Mouse (Mus musculus) bone marrow macrophage, adult 2 months (primary cell): ENCODE measurements at regions not wholly inside any gene's neighbourhood (a gene's known extent, or its start where the extent isn't known, plus 50 kb on each side); places are given as distances from the start of the nearest gene placed in this dataset.

Experiments
- H3K27ac ChIP-seq: 2 replicates; pipeline ENCODE4 v1.5.1; 2012; ENCODE audit warnings: low read depth, low read length; ENCODE audit not compliant: insufficient read depth
- H3K4me1 ChIP-seq: 2 replicates; pipeline ENCODE4 v1.6.1; 2012; ENCODE audit warnings: low read length; ENCODE audit not compliant: control insufficient read depth, insufficient read depth
- H3K4me3 ChIP-seq: 2 replicates; pipeline ENCODE4 v1.5.1; 2012; ENCODE audit warnings: mild to moderate bottlenecking, low read length, moderate library complexity; ENCODE audit not compliant: insufficient read depth
- CTCF ChIP-seq: IDR thresholded peaks from 2 replicates; pipeline ENCODE4 v1.5.1; 2012; ENCODE audit warnings: low read depth, mild to moderate bottlenecking, low read length, moderate library complexity
- POLR2A ChIP-seq: IDR thresholded peaks from 2 replicates; pipeline ENCODE4 v1.6.1; 2012; ENCODE audit warnings: mild to moderate bottlenecking, low read depth, low read length, borderline replicate concordance

- TF ChIP-seq POLR2A (no peak), CTCF (no peak)
- Histone ChIP-seq H3K4me3 (no peak overlapping the region), H3K4me1 (no peaks in the 10 kb centered on the region), H3K27ac (no peak overlapping the region)
Observed at GRCm38 (mm10) chr4:105406786-105407464, 249.8 kb downstream of the Plpp3 start.

DNA sequence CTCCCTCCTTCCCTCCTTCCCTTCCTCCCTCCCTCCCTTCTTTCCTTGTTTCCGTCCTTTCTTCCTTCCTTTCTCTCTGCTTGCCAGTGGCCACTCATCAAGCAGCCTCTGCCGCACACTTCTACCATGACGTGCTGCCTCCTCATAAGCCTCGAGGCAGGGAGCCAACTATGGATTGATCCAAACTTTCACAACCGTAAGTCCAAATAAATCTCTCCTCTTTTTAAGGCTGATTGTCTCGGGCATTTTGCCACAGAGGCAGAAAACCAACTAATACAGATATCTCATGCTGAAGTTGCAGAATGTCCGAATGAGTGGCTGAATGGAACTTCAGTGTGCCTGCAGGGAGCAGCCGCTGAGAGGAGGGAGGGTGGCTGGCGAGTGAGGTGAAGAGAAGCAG, 251.7 kb downstream of the Plpp3 start:
- H3K27ac ChIP-seq, result no peak overlapping the region
- no peaks in the 10 kb centered on the region for H3K4me1 ChIP-seq
- no peak overlapping the region for H3K4me3 ChIP-seq
- TF ChIP-seq POLR2A, result no peak
- no peak for TF ChIP-seq CTCF

GRCm38 (mm10) chr4:105417166-105417565, 260.0 kb downstream of the Plpp3 start:
- no peak overlapping the region for H3K27ac ChIP-seq
- TF ChIP-seq CTCF (no peak), POLR2A (no peak)
- no peak overlapping the region for H3K4me3 ChIP-seq
- no peaks in the 10 kb centered on the region for H3K4me1 ChIP-seq

DNA sequence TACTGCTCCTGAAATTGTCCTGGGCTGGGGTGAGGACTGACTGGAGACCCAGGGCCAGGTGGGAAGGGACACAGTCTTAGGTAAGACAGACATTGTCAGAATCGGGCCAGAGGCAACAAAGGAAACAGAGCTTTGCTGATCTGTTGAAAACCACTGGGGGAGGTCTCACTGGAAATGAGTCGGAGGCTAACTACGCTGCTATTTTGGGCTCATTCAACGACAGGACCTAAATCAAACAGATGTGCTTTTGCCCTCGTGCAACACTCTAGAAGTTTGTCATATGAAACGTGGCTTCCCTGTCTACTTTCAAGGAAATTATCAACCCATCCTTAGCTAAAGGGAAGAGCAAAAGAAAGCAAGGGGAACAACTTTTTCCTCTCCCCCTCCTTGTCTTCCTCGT, 265.3 kb downstream of the Plpp3 start:
- Histone ChIP-seq H3K4me3 (no peak overlapping the region), H3K27ac (no peak overlapping the region), H3K4me1 (no peaks in the 10 kb centered on the region)
- TF ChIP-seq POLR2A, result no peak
- no peak for TF ChIP-seq CTCF

GRCm38 (mm10) chr4:105423727-105424201, 266.6 kb downstream of the Plpp3 start:
- Histone ChIP-seq H3K4me1 (no peaks in the 10 kb centered on the region), H3K4me3 (no peak overlapping the region), H3K27ac (no peak overlapping the region)
- TF ChIP-seq POLR2A, result no peak
- no peak for TF ChIP-seq CTCF

DNA sequence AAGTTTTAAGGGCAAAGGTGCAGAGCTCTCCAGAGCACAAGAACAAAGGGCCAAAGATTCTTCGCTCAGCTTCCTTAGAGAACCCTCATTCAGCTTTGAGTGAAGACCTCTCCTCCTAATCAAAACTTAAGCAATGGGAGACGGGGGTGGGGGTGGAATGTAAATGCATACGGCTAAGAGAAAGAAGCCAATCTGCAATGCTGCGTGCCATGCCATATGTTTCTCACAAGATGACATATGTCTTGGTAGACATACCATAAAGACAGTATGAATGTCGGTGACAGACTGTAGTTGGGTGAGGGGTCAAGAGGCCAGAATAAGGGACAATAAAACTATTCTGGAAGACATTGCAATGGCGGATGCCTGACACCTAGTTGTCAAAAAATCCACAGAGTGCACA, 267.9 kb downstream of the Plpp3 start:
- TF ChIP-seq POLR2A (no peak), CTCF (no peak)
- H3K4me3 ChIP-seq, result no peak overlapping the region
- H3K27ac ChIP-seq, result no peak overlapping the region
- H3K4me1 ChIP-seq, result no peaks in the 10 kb centered on the region

- no peak for TF ChIP-seq POLR2A
- TF ChIP-seq CTCF, result no peak
Observed at GRCm38 (mm10) chr4:105427581-105427980, 270.4 kb downstream of the Plpp3 start.

GRCm38 (mm10) chr4:105429381-105430100, 272.4 kb downstream of the Plpp3 start:
- Histone ChIP-seq H3K4me1 (no peaks in the 10 kb centered on the region), H3K4me3 (no peak overlapping the region), H3K27ac (no peak overlapping the region)
- TF ChIP-seq POLR2A (no peak), CTCF (no peak)

More at GRCm38 (mm10) chr4:105427581-105427980, 270.4 kb downstream of the Plpp3 start:
- H3K27ac ChIP-seq, result no peak overlapping the region
- no peak overlapping the region for H3K4me3 ChIP-seq
- no peaks in the 10 kb centered on the region for H3K4me1 ChIP-seq

- Histone ChIP-seq H3K4me1 (no peaks in the 10 kb centered on the region), H3K27ac (no peak overlapping the region), H3K4me3 (no peak overlapping the region)
- TF ChIP-seq POLR2A (no peak), CTCF (no peak)
Observed at GRCm38 (mm10) chr4:105432461-105432860, 275.3 kb downstream of the Plpp3 start.

GRCm38 (mm10) chr4:105437141-105437540, 280.0 kb downstream of the Plpp3 start:
- Histone ChIP-seq H3K27ac (no peak overlapping the region), H3K4me1 (no peaks in the 10 kb centered on the region)
- TF ChIP-seq CTCF, result no peak
- no peak for TF ChIP-seq POLR2A

More at GRCm38 (mm10) chr4:105437141-105437540, 280.0 kb downstream of the Plpp3 start:
- no peak overlapping the region for H3K4me3 ChIP-seq
